Mouse (Mus musculus): Measurements from ENCODE around the gene Plxna2. TPM values are rescaled to one million over a fixed set of nuclear protein-coding genes. Genes with fewer than 3 reads are reported as not detected.

Plxna2 gene
- polyA plus RNA-seq, 1 experiment: 3.6 TPM

DNA sequence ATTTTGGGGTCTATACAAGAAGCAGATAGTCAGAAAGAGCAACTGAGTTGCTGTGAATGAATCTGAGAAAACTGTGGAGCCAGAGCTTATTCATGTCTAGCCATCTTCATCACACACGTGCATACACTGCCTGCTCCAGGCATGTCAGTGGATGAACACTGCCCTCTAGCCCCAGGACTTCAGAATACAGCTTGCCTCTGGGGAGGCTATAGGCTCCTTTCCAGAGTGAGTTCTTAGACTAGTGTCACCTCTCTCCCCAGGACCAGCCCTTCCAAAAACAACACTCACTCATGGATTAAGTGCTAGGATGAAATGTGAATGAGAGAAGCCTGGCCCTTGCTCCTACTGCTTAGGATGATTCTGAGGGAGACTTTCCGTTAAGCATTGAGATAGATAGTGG, 198.9 kb downstream of the Plxna2 start:
- Histone ChIP-seq H3K4me1 (ENCODE audit: control insufficient read depth, insufficient read depth, low read length) (no peaks in the 10 kb centered on the region), H3K27ac (ENCODE audit: insufficient read depth, low read depth, low read length) (no peak overlapping the region), H3K4me3 (ENCODE audit: insufficient read depth, low read length) (no peak overlapping the region)
- peak; percentile 68 for TF ChIP-seq CTCF (IDR thresholded peaks at IDR 0.05; ENCODE audit: low read depth, low read length)
- TF ChIP-seq POLR2A (IDR thresholded peaks at IDR 0.05; ENCODE audit: borderline replicate concordance, low read depth, low read length): no peak

DNA sequence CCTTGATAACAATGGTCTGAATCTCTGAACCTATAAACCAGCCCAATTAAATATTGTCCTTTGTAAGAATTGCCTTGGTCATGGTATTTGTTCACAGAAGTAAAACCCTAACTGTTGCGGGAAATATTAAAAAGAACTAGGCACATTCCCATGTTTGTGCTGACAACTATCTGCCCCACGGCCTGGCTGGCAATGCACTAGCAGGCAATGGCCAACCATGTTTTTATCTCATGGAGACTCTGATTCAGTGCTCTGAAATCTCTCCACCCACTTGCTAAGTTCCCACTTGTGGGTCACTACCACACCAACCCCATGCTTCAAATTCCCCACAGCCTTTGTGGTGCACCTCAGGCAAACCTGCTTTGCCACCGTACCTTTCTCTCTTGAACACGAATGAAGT, 202.9 kb downstream of the Plxna2 start:
- no peaks in the 10 kb centered on the region for H3K4me1 ChIP-seq (ENCODE audit: control insufficient read depth, insufficient read depth, low read length)
- no peak overlapping the region for H3K4me3 ChIP-seq (ENCODE audit: insufficient read depth, low read length)
- no peak overlapping the region for H3K27ac ChIP-seq (ENCODE audit: insufficient read depth, low read depth, low read length)
- no peak for TF ChIP-seq POLR2A (IDR thresholded peaks at IDR 0.05; ENCODE audit: borderline replicate concordance, low read depth, low read length)
- no peak for TF ChIP-seq CTCF (IDR thresholded peaks at IDR 0.05; ENCODE audit: low read depth, low read length)

GRCm38 (mm10) chr1:194821721-194822120, 203.7 kb downstream of the Plxna2 start:
- TF ChIP-seq CTCF (IDR thresholded peaks at IDR 0.05; ENCODE audit: low read depth, low read length): no peak
- no peak for TF ChIP-seq POLR2A (IDR thresholded peaks at IDR 0.05; ENCODE audit: borderline replicate concordance, low read depth, low read length)
- Histone ChIP-seq H3K4me3 (ENCODE audit: insufficient read depth, low read length) (no peak overlapping the region), H3K27ac (ENCODE audit: insufficient read depth, low read depth, low read length) (no peak overlapping the region), H3K4me1 (ENCODE audit: control insufficient read depth, insufficient read depth, low read length) (no peaks in the 10 kb centered on the region)

GRCm38 (mm10) chr1:194828316-194828715, 210.3 kb downstream of the Plxna2 start:
- no peak for TF ChIP-seq CTCF (IDR thresholded peaks at IDR 0.05; ENCODE audit: low read depth, low read length)
- no peak for TF ChIP-seq POLR2A (IDR thresholded peaks at IDR 0.05; ENCODE audit: borderline replicate concordance, low read depth, low read length)
- no peaks in the 10 kb centered on the region for H3K4me1 ChIP-seq (ENCODE audit: control insufficient read depth, insufficient read depth, low read length)
- no peak overlapping the region for H3K27ac ChIP-seq (ENCODE audit: insufficient read depth, low read depth, low read length)
- H3K4me3 ChIP-seq (ENCODE audit: insufficient read depth, low read length): no peak overlapping the region

- H3K4me3 ChIP-seq (ENCODE audit: insufficient read depth, low read length): no peak overlapping the region
- TF ChIP-seq CTCF (IDR thresholded peaks at IDR 0.05; ENCODE audit: low read depth, low read length) (no peak), POLR2A (IDR thresholded peaks at IDR 0.05; ENCODE audit: borderline replicate concordance, low read depth, low read length) (no peak)
- H3K4me1 ChIP-seq (ENCODE audit: control insufficient read depth, insufficient read depth, low read length): no peaks in the 10 kb centered on the region
- no peak overlapping the region for H3K27ac ChIP-seq (ENCODE audit: insufficient read depth, low read depth, low read length)
Measured at GRCm38 (mm10) chr1:194835238-194835637, 217.2 kb downstream of the Plxna2 start.

GRCm38 (mm10) chr1:194836182-194836581, 218.2 kb downstream of the Plxna2 start:
- TF ChIP-seq CTCF (IDR thresholded peaks at IDR 0.05; ENCODE audit: low read depth, low read length): no peak
- TF ChIP-seq POLR2A (IDR thresholded peaks at IDR 0.05; ENCODE audit: borderline replicate concordance, low read depth, low read length): no peak
- Histone ChIP-seq H3K27ac (ENCODE audit: insufficient read depth, low read depth, low read length) (no peak overlapping the region), H3K4me3 (ENCODE audit: insufficient read depth, low read length) (no peak overlapping the region), H3K4me1 (ENCODE audit: control insufficient read depth, insufficient read depth, low read length) (no peaks in the 10 kb centered on the region)

DNA sequence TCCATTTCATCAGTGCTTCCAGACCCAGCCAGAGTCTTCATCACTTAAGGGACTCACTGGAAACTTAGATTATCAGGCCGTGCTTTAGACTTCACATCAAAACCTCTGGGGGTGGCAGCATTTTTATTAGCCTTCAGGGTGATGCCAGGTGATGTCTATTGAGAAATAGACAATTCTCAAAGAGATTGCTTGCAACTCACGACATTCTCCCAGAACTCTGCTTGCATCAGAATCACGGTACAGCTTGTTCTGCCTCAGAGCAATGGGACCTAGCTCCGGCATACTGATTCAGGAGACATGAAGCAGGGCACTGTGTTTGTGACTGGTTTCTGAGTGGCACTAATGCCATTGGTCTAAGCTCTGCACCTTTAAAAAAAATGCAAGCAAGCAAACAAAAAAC, 218.7 kb downstream of the Plxna2 start:
- Histone ChIP-seq H3K27ac (ENCODE audit: insufficient read depth, low read depth, low read length) (no peak overlapping the region), H3K4me3 (ENCODE audit: insufficient read depth, low read length) (no peak overlapping the region), H3K4me1 (ENCODE audit: control insufficient read depth, insufficient read depth, low read length) (no peaks in the 10 kb centered on the region)
- TF ChIP-seq POLR2A (IDR thresholded peaks at IDR 0.05; ENCODE audit: borderline replicate concordance, low read depth, low read length) (no peak), CTCF (IDR thresholded peaks at IDR 0.05; ENCODE audit: low read depth, low read length) (no peak)

DNA sequence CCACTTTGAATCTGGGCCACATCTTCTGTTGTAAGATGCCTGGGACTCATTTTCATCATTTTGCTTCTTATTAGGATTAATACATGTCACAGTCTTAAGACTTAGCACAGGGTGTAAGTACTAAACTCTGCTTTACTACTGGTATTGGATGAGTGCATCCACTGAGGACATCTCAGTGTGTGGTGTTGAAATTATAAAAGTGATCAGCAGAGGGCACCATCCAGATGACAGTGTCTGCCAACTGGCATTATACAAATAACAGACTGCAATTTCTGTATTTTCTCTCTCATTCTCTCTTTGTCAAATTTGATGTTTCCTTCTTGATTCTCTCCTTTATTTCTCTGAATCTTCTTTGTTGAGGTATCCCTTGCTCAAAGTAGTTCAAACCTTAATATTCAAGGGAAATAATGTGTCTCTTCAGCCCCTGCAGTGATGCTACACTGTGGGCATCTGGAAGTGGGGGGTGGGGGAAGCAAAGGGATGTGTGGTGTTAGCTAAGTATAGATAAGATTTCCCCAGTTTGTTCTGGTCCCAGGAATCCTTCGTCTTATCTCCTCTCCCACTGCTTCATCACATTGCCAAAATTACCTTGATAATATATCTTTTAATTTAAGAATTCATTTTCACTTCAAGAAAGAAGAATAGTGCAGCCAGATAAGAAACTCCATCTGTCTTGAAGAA, 221.4 kb downstream of the Plxna2 start:
- Histone ChIP-seq H3K27ac (ENCODE audit: insufficient read depth, low read depth, low read length) (no peak overlapping the region), H3K4me3 (ENCODE audit: insufficient read depth, low read length) (no peak overlapping the region), H3K4me1 (ENCODE audit: control insufficient read depth, insufficient read depth, low read length) (no peaks in the 10 kb centered on the region)
- TF ChIP-seq CTCF (IDR thresholded peaks at IDR 0.05; ENCODE audit: low read depth, low read length) (no peak), POLR2A (IDR thresholded peaks at IDR 0.05; ENCODE audit: borderline replicate concordance, low read depth, low read length) (no peak)

DNA sequence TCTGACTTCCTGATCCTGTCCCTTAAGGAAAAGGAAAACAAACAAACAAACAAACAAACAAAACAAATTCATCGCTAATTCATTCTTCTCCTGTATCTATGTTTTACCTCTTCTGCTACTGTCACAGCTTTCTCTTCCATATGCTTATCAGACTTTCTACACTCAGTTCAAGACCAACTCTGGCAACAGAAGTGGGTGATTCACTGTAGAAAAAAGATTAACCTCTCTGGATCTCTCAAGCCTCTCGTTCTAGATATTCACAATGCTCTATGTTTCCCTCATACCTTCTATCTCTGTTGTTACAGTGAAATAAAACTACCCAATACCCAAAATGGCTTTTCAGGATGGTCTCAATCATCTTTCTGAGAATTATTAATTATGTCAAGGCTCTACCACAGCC, 225.0 kb downstream of the Plxna2 start:
- TF ChIP-seq CTCF (IDR thresholded peaks at IDR 0.05; ENCODE audit: low read depth, low read length) (no peak), POLR2A (IDR thresholded peaks at IDR 0.05; ENCODE audit: borderline replicate concordance, low read depth, low read length) (no peak)
- H3K4me1 ChIP-seq (ENCODE audit: control insufficient read depth, insufficient read depth, low read length): no peaks in the 10 kb centered on the region
- H3K27ac ChIP-seq (ENCODE audit: insufficient read depth, low read depth, low read length): no peak overlapping the region
- no peak overlapping the region for H3K4me3 ChIP-seq (ENCODE audit: insufficient read depth, low read length)

GRCm38 (mm10) chr1:194847014-194847413, 229.0 kb downstream of the Plxna2 start:
- TF ChIP-seq CTCF (IDR thresholded peaks at IDR 0.05; ENCODE audit: low read depth, low read length) (no peak), POLR2A (IDR thresholded peaks at IDR 0.05; ENCODE audit: borderline replicate concordance, low read depth, low read length) (no peak)
- no peak overlapping the region for H3K4me3 ChIP-seq (ENCODE audit: insufficient read depth, low read length)
- H3K27ac ChIP-seq (ENCODE audit: insufficient read depth, low read depth, low read length): no peak overlapping the region
- H3K4me1 ChIP-seq (ENCODE audit: control insufficient read depth, insufficient read depth, low read length): no peaks in the 10 kb centered on the region
